Mouse (Mus musculus) 3T3-L1 (cell line): ENCODE results near the gene Klf3.

Source experiments
- DNase-seq: peaks from one replicate; pipeline ENCODE4 v3.0.0-alpha.2; 2015; ENCODE audit warnings: low read depth, low spot score

Klf3 gene

GRCm38 (mm10) chr5:64809864-64810263 is 6.7 kb downstream of the Klf3 start:
- DNase-seq = no peak

- peak; percentile 86 for DNase-seq
These were observed 7.8 kb downstream of the Klf3 start for GRCm38 (mm10) chr5:64810860-64811499.

- peak; percentile 80 for DNase-seq
These were observed 8.4 kb downstream of the Klf3 start for GRCm38 (mm10) chr5:64811500-64812123.

GRCm38 (mm10) chr5:64812124-64812982 is 9.2 kb downstream of the Klf3 start:
- peak; percentile 97 for DNase-seq

GRCm38 (mm10) chr5:64812983-64813304 is 9.8 kb downstream of the Klf3 start:
- no peak for DNase-seq

- DNase-seq = peak; percentile 97
These were observed 10.2 kb downstream of the Klf3 start for GRCm38 (mm10) chr5:64813361-64813760.

GRCm38 (mm10) chr5:64814416-64814815 is 11.2 kb downstream of the Klf3 start:
- DNase-seq = no peak

GRCm38 (mm10) chr5:64815631-64816030 is 12.4 kb downstream of the Klf3 start:
- no peak for DNase-seq

- no peak for DNase-seq
These were observed 13.2 kb downstream of the Klf3 start for GRCm38 (mm10) chr5:64816290-64816973.

GRCm38 (mm10) chr5:64816974-64817296 is 13.7 kb downstream of the Klf3 start:
- DNase-seq = no peak

- no peak for DNase-seq
These were observed 16.2 kb downstream of the Klf3 start for GRCm38 (mm10) chr5:64819390-64819789.

- no peak for DNase-seq
These were observed 16.9 kb downstream of the Klf3 start for GRCm38 (mm10) chr5:64820138-64820537.

- no peak for DNase-seq
These were observed 18.1 kb downstream of the Klf3 start for GRCm38 (mm10) chr5:64821294-64821693.

GRCm38 (mm10) chr5:64821964-64822363 is 18.8 kb downstream of the Klf3 start:
- no peak for DNase-seq

- no peak for DNase-seq
These were observed 20.2 kb downstream of the Klf3 start for GRCm38 (mm10) chr5:64823431-64823830.

- DNase-seq = no peak
These were observed 21.6 kb downstream of the Klf3 start for GRCm38 (mm10) chr5:64824765-64825164.

GRCm38 (mm10) chr5:64825496-64825895 is 22.3 kb downstream of the Klf3 start:
- peak; percentile 64 for DNase-seq

GRCm38 (mm10) chr5:64827151-64827550 is 24.0 kb downstream of the Klf3 start:
- DNase-seq = no peak

- no peak for DNase-seq
These were observed 25.1 kb downstream of the Klf3 start for GRCm38 (mm10) chr5:64828314-64828713.

- DNase-seq = no peak
These were observed 26.4 kb downstream of the Klf3 start for GRCm38 (mm10) chr5:64829606-64830005.

GRCm38 (mm10) chr5:64830773-64831172 is 27.6 kb downstream of the Klf3 start:
- no peak for DNase-seq

GRCm38 (mm10) chr5:64833410-64833809 is 30.2 kb downstream of the Klf3 start:
- no peak for DNase-seq
